Mouse (Mus musculus) G1E-ER4 (cell line): ENCODE measurements around the gene Sipa1l3. TPM values are rescaled to one million over a fixed set of nuclear protein-coding genes. Genes with fewer than 3 reads are reported as not detected.

ENCODE experiments used
- GATA1 ChIP-seq: IDR thresholded peaks from one replicate; pipeline ENCODE4 v1.8.0; 2012; ENCODE audit warnings: low read length, inconsistent platforms
- polyA plus RNA-seq: library from polyadenylated mRNA; stranded (reverse); fragments of >175 nt; gene quantifications from 2 replicates; pipeline ENCODE4 v1.2.3, GENCODE M21; 2012

The Sipa1l3 gene
- polyA plus RNA-seq, 1 experiment, result 247 TPM

DNA sequence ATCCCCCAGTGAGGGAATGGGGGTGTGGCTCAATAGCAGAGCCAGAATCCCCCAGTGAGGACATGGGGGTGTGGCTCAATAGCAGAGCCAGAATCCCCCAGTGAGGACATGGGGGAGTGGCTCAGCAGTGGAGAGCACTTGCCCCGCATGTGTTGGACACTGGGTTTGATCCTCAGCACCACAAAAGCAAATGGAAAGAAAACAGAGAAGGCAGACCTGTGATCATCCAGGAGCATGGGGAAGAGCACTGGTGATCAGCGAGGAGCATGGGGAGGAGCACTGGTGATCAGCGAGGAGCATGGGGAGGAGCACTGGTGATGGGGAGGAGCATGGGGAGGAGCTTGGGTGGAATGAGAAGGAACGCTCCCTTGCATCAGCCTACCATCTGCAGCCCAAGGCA is 98.6 kb downstream of the Sipa1l3 start:
- TF ChIP-seq GATA1, result no peak

DNA sequence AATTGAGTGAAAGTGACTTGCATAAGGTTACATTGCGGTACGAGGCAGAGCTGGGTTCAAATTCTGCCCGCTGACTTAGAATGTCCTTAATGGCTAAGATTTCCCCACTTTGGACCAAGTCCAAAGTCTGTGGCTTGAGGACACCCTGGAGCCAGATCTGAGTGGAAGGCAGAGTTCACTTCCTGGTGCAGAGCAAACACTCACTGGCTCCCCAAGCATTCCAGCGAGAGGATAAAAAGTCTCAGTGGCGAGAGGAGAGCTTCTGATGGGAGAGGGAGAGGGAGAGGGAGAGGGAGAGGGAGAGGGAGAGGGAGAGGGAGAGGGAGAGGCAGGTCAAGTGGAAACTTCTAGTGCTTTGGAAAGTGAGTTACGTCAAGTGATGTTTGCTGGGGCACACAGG is 100.2 kb downstream of the Sipa1l3 start:
- no peak for TF ChIP-seq GATA1

GRCm38 (mm10) chr7:29417332-29418069 is 100.9 kb downstream of the Sipa1l3 start:
- no peak for TF ChIP-seq GATA1

- no peak for TF ChIP-seq GATA1
These were observed 101.5 kb downstream of the Sipa1l3 start for GRCm38 (mm10) chr7:29416906-29417305.

GRCm38 (mm10) chr7:29411838-29412580 is 106.4 kb downstream of the Sipa1l3 start:
- TF ChIP-seq GATA1, result no peak

DNA sequence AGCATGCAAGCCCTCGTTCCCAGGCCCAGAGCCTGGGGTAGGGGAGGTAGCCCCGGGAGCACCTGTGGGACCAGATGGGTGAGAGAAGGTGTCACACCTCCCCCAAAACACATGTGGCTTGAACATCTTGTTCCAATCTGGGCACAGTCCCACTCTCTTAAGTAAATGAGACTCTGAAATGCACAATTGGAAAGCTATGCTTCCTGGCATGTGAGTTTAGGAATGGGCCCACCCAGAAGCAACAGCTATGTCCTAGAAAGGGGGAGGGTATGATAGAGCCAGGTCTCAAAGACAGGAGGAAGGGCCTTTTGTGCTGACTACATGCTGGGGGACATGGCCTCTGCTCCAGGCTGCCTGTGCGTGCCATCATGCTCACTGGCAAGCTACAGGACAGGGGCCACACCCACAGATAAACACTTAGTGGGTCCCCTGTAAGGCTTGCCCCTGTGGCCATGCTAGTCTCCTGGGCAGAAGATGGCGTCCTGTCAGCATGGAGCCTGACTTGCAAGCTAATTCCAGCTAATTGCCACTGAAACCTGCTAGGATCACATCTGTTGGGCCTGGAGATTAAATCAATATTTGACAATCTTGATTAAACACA is 107.1 kb downstream of the Sipa1l3 start:
- TF ChIP-seq GATA1, result no peak

DNA sequence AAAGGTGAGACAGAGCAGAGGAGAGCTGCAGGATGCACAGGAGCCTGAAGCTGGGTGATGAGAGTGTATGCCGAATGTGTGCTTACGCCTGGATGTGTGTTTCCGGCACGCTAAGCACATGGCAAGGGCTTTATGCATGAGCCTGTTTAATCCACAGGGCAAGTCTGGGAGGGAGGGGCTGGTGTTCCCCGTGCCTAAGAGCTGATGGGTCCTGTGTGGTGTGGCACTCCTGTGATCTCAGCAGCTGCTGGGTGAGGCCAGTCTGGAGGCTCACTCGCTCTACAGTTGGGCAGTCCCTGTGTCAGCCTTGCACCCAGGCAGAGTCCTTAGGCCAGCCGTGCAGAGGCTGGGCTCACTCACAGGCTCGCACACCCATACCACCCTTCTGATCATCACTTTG is 108.0 kb downstream of the Sipa1l3 start:
- no peak for TF ChIP-seq GATA1

- no peak for TF ChIP-seq GATA1
These were observed 111.6 kb downstream of the Sipa1l3 start for GRCm38 (mm10) chr7:29406855-29407254.

- TF ChIP-seq GATA1, result no peak
These were observed 114.3 kb downstream of the Sipa1l3 start for GRCm38 (mm10) chr7:29404126-29404525.

DNA sequence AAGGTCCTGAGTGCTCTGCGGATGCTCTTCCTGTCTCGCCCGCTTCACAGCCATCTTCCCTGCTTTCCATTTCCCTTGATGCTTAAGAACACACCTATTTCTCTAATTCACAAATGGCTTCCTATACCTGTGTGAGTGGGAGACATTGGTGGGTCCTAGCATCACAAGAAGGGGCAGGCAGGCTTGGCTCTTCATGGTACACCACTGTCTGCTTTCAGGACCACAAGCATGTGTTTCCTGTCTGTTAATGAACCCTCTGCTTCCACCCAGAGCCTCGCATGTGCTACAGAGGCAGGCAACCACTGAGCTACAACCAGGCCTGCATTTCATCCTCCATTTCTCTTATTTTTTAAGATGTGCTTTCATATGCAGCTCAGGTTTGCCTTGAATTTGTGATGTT is 116.4 kb downstream of the Sipa1l3 start:
- TF ChIP-seq GATA1, result no peak

GRCm38 (mm10) chr7:29400451-29400850 is 118.0 kb downstream of the Sipa1l3 start:
- TF ChIP-seq GATA1, result no peak

GRCm38 (mm10) chr7:29399056-29399455 is 119.4 kb downstream of the Sipa1l3 start:
- no peak for TF ChIP-seq GATA1

DNA sequence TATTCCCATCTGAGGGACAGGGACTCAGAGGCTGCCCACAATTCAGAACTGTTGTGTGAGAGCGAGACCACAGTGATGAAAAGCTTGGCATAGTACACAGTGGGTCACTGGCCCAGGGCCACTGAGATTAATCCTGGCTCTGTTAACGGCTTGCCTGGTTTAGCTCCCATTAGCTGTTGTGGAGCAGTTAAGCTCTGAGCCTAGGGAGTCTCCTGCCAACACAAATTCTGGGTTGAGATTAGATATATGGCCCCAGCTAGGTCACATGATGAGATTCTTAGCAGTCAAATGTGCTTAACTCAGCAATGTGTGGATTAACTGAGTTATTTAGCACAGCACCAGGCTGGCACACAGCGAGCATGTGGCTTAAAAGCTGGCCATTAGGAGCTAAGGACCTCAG is 121.0 kb downstream of the Sipa1l3 start:
- no peak for TF ChIP-seq GATA1

- TF ChIP-seq GATA1, result no peak
These were observed 121.5 kb downstream of the Sipa1l3 start for GRCm38 (mm10) chr7:29396943-29397340.

DNA sequence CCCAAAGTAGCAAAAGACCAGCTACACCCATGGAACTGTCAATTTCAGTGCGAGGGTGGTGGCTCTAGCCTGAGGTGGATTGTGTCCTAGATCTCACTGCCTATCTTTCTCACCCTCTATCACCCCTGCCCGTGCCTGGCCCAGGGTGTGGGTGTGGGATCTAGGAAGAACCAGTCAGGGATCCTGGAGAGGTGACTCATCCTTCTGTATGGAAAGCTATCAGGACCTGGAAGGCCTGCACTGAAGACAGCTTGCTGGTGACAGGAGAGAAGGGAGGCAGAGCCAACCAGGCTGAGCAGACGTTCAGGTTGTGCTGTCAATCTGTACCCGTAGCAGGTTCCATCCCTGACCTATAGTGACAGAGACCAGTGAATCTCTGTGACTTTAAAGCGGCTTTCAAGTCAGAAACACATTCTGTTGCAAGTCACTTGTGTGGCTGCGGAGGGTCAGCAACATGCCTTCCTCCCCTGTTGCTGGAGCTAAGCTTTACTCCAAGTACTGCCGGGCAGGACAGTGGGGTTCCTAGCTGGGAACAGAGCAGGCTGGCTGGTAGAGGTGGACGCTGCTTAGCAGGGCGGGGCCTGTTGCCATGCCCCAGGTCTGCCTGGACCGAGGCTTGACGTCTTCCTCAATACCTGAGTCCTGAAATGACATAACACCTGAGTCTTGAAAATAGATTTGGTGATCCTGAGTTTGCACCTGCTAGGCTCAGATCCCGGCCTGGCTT is 122.1 kb downstream of the Sipa1l3 start:
- no peak for TF ChIP-seq GATA1

GRCm38 (mm10) chr7:29395179-29395578 is 123.3 kb downstream of the Sipa1l3 start:
- TF ChIP-seq GATA1, result no peak
